Mouse (Mus musculus) c-Kit-positive CD71-positive TER-119-negative erythroid progenitor cells, embryonic 14.5 days (primary cell): ENCODE results near the gene Fitm1.
A peak's percentile ranks its signal among the peaks of the same experiment; 100 is the strongest.

Experiments used
- DNase-seq: peaks from one replicate; pipeline ENCODE4 v3.0.0-alpha.2; 2013; ENCODE audit warnings: low read depth

Gene Fitm1

GRCm38 (mm10) chr14:55598521-55599390 is 23.3 kb downstream of the Fitm1 start:
- no peak for DNase-seq

GRCm38 (mm10) chr14:55603271-55603632 is 27.8 kb downstream of the Fitm1 start, which contains the start of gene Irf9:
Gene Irf9 (plus strand): TSS chr14:55603571.
- DNase-seq, result no peak

GRCm38 (mm10) chr14:55603633-55604576 is 28.5 kb downstream of the Fitm1 start:
- DNase-seq, result peak; percentile 98

- no peak for DNase-seq
Observed at GRCm38 (mm10) chr14:55604823-55605222, 29.4 kb downstream of the Fitm1 start.

- no peak for DNase-seq
Observed at GRCm38 (mm10) chr14:55605743-55606459, 30.5 kb downstream of the Fitm1 start.

- no peak for DNase-seq
Observed at GRCm38 (mm10) chr14:55608339-55608738, 32.9 kb downstream of the Fitm1 start.

GRCm38 (mm10) chr14:55613346-55613745 is 37.9 kb downstream of the Fitm1 start:
- DNase-seq, result no peak

GRCm38 (mm10) chr14:55614565-55615178 is 39.3 kb downstream of the Fitm1 start:
- peak; percentile 85 for DNase-seq

- DNase-seq, result no peak
Observed at GRCm38 (mm10) chr14:55615876-55616275, 40.5 kb downstream of the Fitm1 start.

GRCm38 (mm10) chr14:55616844-55617243 is 41.4 kb downstream of the Fitm1 start:
- no peak for DNase-seq

- DNase-seq, result no peak
Observed at GRCm38 (mm10) chr14:55617822-55618221, 42.4 kb downstream of the Fitm1 start, which contains the start of gene Rec8. Gene Rec8 (plus strand): TSS chr14:55618037.

- peak; percentile 70 for DNase-seq
Observed at GRCm38 (mm10) chr14:55618486-55619195, 43.2 kb downstream of the Fitm1 start.
